Mouse (Mus musculus) megakaryocyte, embryonic 14.5 days (primary cell): Measurements from ENCODE around the gene Stau1.

ENCODE experiments used
- FLI1 ChIP-seq: IDR thresholded peaks from 2 replicates; pipeline ENCODE4 v1.6.1; 2012; ENCODE audit warnings: low read length, inconsistent platforms, mixed read lengths
- GATA1 ChIP-seq: IDR thresholded peaks from 3 replicates; pipeline ENCODE4 v1.6.1; 2012; ENCODE audit warnings: mixed read lengths, low read length, inconsistent platforms, borderline replicate concordance

DNA sequence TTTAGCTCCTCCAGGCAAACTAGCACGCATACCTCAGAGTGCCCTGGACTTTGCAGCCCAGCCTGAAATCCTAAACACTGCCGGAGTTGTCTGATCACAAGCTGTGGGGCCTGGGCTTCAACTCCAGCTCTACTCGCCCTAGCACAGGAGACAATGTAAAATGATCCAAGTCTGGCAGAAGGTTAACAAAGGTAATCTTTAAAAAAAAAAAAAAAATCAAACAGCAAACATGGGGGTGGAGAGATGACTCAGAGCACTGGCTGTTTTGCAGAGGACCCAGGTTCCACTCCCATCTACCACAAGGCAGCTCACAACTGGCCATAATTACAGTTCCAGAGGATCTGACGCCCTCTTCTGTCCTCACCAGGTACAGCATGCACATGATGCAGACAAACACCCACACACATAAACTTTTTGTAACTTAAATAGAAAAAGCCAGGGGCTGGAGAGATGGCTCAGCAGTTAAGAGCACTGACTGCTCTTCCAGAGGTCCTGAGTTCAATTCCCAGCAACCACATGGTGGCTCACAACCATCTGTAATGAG lies 12.7 kb downstream of the Stau1 start:
- TF ChIP-seq GATA1 = no peak
- no peak for TF ChIP-seq FLI1
